Mouse (Mus musculus): Measurements from ENCODE around the gene Fntb. TPM values are rescaled to one million over a fixed set of nuclear protein-coding genes. Genes with fewer than 3 reads are reported as not detected.

The Fntb gene
- polyA plus RNA-seq, 1 experiment, result 32.4 TPM

- no peak for TF ChIP-seq POLR2A (IDR thresholded peaks at IDR 0.05; ENCODE audit: extremely low read depth, insufficient read depth, low read length)
- no peak for TF ChIP-seq CTCF (IDR thresholded peaks at IDR 0.05; ENCODE audit: extremely low read depth, insufficient read depth, low read length)
- Histone ChIP-seq H3K27ac (ENCODE audit: insufficient read depth, low read length) (peak overlapping the region; percentile 96), H3K4me1 (ENCODE audit: control insufficient read depth, insufficient read depth, low read length) (peaks cover 15% of the 10 kb centered on the region), H3K4me3 (ENCODE audit: insufficient read depth, low read length) (peak overlapping the region; percentile 85)
Observed at GRCm38 (mm10) chr12:76822002-76822650, 56.7 kb downstream of the Fntb start.

DNA sequence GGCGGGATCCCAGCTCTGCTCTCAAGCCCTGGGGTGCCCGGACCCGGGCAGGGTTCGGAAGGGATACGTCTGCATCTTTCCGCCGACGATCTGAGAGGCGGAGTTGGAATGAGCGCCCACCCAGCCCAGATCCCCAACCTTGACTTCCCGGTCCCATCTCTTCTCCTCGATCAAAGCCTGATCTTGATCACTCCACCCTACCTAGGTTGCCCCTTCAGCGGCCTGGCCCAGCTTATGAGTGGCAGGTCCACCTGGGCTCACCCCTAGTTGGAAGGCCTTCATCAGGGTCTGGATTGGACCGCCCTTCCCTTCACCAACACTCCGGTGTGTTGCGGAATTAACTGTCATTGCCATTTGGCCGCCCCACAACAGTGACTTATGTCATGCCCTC is 57.3 kb downstream of the Fntb start, which contains the start of gene Rab15:
TSS of gene Rab15 (minus strand) at position 258 of the 391 bp plus-strand sequence.
- peak within 1 kb of the TSS; percentile 85 for H3K4me3 ChIP-seq (ENCODE audit: insufficient read depth, low read length)

DNA sequence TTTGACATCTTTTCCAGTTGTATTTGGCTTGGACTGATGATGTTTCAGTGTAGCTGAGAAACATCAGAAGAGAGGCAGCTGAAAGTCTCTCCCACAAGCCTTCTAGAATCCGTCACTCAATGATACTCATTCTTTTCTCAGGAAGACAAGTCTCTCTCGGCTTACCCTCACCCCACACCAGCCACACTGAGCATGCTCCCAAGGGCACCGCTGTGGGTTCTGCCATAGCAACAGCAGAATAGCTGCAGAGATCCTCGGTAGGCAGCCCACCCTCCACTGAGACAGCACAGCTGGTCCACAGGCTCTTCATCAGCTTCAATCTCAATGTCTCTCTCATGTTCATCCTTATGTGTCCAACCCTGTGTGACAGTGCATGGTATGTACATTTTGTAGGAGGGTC is 59.9 kb downstream of the Fntb start:
- no peak overlapping the region for H3K27ac ChIP-seq (ENCODE audit: insufficient read depth, low read length)
- 0 out of 2 replicates have a peak, but pooled peaks cover 2% of the 10 kb centered on the region for H3K4me1 ChIP-seq (ENCODE audit: control insufficient read depth, insufficient read depth, low read length)
- TF ChIP-seq POLR2A (IDR thresholded peaks at IDR 0.05; ENCODE audit: extremely low read depth, insufficient read depth, low read length) (peak; percentile 34; the same call in 1 of the 2 replicates), CTCF (IDR thresholded peaks at IDR 0.05; ENCODE audit: extremely low read depth, insufficient read depth, low read length) (no peak)
- H3K4me3 ChIP-seq (ENCODE audit: insufficient read depth, low read length), result no peak overlapping the region

More for the DNA sequence above, 57.3 kb downstream of the Fntb start, which contains the start of gene Rab15:
- no peak for TF ChIP-seq CTCF (IDR thresholded peaks at IDR 0.05; ENCODE audit: extremely low read depth, insufficient read depth, low read length)
- TF ChIP-seq POLR2A (IDR thresholded peaks at IDR 0.05; ENCODE audit: extremely low read depth, insufficient read depth, low read length), result peak; percentile 35; the same call in 1 of the 2 replicates
- Histone ChIP-seq H3K4me1 (ENCODE audit: control insufficient read depth, insufficient read depth, low read length) (peaks cover 11% of the 10 kb centered on the region), H3K27ac (ENCODE audit: insufficient read depth, low read length) (peak within 1 kb of the TSS; percentile 96)

- Histone ChIP-seq H3K27ac (ENCODE audit: insufficient read depth, low read length) (no peak overlapping the region), H3K4me3 (ENCODE audit: insufficient read depth, low read length) (no peak overlapping the region), H3K4me1 (ENCODE audit: control insufficient read depth, insufficient read depth, low read length) (no peaks in the 10 kb centered on the region)
- TF ChIP-seq CTCF (IDR thresholded peaks at IDR 0.05; ENCODE audit: extremely low read depth, insufficient read depth, low read length) (peak; percentile 78), POLR2A (IDR thresholded peaks at IDR 0.05; ENCODE audit: extremely low read depth, insufficient read depth, low read length) (no peak)
Observed at GRCm38 (mm10) chr12:76832704-76833103, 67.3 kb downstream of the Fntb start.

DNA sequence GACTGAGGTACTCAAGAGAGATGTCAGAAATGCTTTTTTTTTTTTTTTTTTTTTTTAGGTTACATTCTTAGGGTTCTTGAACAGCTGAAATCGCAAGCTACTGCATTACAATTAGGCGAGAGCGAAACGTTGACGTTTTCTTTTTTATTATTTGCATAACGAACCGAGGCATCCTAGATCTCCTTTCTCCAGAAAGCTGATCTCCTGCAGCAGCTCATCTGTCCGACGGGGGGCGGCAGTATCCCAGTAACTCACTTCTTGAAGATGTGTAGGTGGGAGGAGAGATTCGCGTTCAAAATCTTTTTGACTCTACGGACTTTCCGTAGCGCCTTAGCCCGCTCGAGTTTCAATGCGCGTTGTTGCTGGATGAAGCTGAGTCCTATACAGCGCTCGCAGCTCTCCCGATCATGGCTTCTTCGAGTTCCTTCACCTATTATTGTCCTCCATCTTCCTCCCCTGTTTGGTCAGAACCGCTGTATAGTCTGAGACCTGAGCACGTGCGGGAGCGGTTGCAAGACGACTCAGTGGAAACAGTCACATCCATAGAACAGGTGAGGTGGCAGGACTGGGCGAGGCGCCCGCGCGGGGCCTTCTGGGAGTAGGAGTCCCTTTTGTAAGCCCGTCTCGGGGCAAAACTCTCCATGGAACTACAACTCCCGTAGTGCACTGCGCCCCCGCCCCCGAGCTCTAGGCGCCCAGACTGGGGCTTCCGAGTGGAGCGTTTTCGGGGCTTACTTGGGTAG is 71.9 kb downstream of the Fntb start:
- TF ChIP-seq POLR2A (IDR thresholded peaks at IDR 0.05; ENCODE audit: extremely low read depth, insufficient read depth, low read length), result peak; percentile 73; the same call in 1 of the 2 replicates
- TF ChIP-seq CTCF (IDR thresholded peaks at IDR 0.05; ENCODE audit: extremely low read depth, insufficient read depth, low read length), result peak; percentile 86
- Histone ChIP-seq H3K27ac (ENCODE audit: insufficient read depth, low read length) (peak overlapping the region; percentile 8; the same call in 1 of the 2 replicates), H3K4me1 (ENCODE audit: control insufficient read depth, insufficient read depth, low read length) (peaks cover 2% of the 10 kb centered on the region; the same call in 1 of the 2 replicates), H3K4me3 (ENCODE audit: insufficient read depth, low read length) (peak overlapping the region; percentile 48)

DNA sequence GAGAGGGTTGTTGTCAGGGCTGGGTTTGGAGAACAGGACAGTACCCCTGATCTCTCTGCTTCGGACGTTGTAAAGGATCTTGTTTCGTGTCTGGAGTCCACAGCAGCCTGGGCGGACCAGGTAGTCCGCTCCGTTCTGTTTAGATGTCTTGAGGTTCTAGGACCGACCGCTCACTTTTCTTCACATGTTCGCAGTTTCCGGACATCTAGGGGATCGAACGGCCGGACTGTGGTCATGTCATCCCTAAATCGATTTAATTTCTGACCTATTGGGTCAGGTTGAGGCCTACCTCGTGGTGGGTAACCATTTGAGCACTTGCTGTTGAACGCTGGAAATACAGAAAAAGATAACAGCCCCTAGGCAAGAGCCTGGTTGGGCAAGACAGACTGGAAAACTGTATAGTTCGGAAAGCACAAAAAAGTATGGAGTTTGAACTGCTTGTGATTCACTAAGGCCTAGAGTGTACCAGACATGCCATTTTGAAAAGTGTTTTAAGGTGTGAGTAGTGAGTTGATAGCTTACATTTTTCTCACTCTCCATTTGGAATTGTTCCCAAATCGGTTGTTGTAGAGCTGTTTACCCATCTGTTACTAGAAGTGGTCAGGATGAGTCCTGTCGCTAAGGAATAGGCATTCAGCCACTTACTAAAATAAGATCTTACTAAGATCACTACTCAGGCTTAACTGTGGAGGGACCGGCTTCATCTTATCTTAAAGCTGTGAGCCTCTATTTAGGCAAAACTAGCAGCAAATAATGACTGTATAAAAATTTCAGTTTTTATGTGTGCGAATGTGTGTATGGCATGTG is 72.7 kb downstream of the Fntb start:
- H3K27ac ChIP-seq (ENCODE audit: insufficient read depth, low read length), result peak overlapping the region; percentile 8; the same call in 1 of the 2 replicates
- TF ChIP-seq CTCF (IDR thresholded peaks at IDR 0.05; ENCODE audit: extremely low read depth, insufficient read depth, low read length), result no peak
- TF ChIP-seq POLR2A (IDR thresholded peaks at IDR 0.05; ENCODE audit: extremely low read depth, insufficient read depth, low read length), result 0 out of 2 replicates have a peak, but pooled peaks have one; percentile 17
- peaks cover 2% of the 10 kb centered on the region; the same call in 1 of the 2 replicates for H3K4me1 ChIP-seq (ENCODE audit: control insufficient read depth, insufficient read depth, low read length)
- H3K4me3 ChIP-seq (ENCODE audit: insufficient read depth, low read length), result peak overlapping the region; percentile 48

DNA sequence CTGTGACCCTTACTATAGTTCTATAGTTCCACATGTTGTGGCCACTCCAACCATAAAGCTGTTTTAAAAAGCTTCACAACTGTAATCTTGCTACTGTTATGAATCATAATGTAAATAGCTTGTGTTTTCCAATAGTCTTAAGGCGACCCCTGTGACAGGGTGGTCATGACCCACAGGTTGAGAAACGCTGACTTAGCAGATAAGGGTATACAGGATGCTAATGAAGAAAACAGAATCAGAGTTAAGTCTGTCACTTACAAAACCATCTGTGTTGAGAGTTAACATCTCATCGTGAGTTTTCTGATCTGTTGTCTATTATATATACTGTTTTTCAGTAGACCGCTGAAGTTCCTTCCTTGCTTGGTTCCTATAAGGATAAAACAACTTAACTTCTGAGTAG is 73.9 kb downstream of the Fntb start:
- Histone ChIP-seq H3K4me1 (ENCODE audit: control insufficient read depth, insufficient read depth, low read length) (peaks cover 2% of the 10 kb centered on the region; the same call in 1 of the 2 replicates), H3K4me3 (ENCODE audit: insufficient read depth, low read length) (no peak overlapping the region), H3K27ac (ENCODE audit: insufficient read depth, low read length) (no peak overlapping the region)
- TF ChIP-seq CTCF (IDR thresholded peaks at IDR 0.05; ENCODE audit: extremely low read depth, insufficient read depth, low read length) (no peak), POLR2A (IDR thresholded peaks at IDR 0.05; ENCODE audit: extremely low read depth, insufficient read depth, low read length) (no peak)

DNA sequence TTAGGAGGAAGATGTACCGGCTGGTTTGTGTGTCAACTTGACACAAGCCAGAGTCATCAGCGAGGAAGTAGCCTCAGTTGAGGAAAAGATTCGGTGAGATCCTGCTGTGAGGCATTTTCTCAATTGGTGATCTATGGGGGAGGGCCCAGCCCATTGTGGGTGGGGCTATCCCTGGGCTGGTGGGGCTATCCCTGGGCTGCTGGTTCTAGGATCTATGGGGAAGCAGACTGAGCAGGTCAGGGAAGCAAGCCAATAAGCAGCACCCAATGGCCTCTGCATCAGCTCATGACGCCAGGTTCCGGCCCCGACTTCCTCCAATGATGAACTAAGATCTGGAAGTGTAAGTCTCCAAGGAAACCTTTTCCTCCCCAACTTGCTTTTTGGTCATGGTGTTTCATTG is 74.7 kb downstream of the Fntb start:
- H3K27ac ChIP-seq (ENCODE audit: insufficient read depth, low read length), result no peak overlapping the region
- TF ChIP-seq CTCF (IDR thresholded peaks at IDR 0.05; ENCODE audit: extremely low read depth, insufficient read depth, low read length), result no peak
- TF ChIP-seq POLR2A (IDR thresholded peaks at IDR 0.05; ENCODE audit: extremely low read depth, insufficient read depth, low read length), result no peak
- peaks cover 2% of the 10 kb centered on the region; the same call in 1 of the 2 replicates for H3K4me1 ChIP-seq (ENCODE audit: control insufficient read depth, insufficient read depth, low read length)
- H3K4me3 ChIP-seq (ENCODE audit: insufficient read depth, low read length), result no peak overlapping the region
